Mouse (Mus musculus): Measurements from ENCODE around the gene Ergic1.

Ergic1 gene

GRCm38 (mm10) chr17:26625521-26626010 is 64.3 kb downstream of the Ergic1 start:
- DNase-seq (ENCODE audit: low spot score): no peak

GRCm38 (mm10) chr17:26628479-26628878 is 67.2 kb downstream of the Ergic1 start:
- no peak for DNase-seq (ENCODE audit: low spot score)

- DNase-seq (ENCODE audit: low spot score): no peak
These were observed 67.6 kb downstream of the Ergic1 start for GRCm38 (mm10) chr17:26628936-26629335.

- DNase-seq (ENCODE audit: low spot score): no peak
These were observed 70.6 kb downstream of the Ergic1 start for GRCm38 (mm10) chr17:26631811-26632327.

GRCm38 (mm10) chr17:26633186-26633585 is 71.9 kb downstream of the Ergic1 start:
- no peak for DNase-seq (ENCODE audit: low spot score)

- no peak for DNase-seq (ENCODE audit: low spot score)
These were observed 72.6 kb downstream of the Ergic1 start for GRCm38 (mm10) chr17:26633926-26634325.

GRCm38 (mm10) chr17:26634539-26634938 is 73.2 kb downstream of the Ergic1 start:
- no peak for DNase-seq (ENCODE audit: low spot score)

- DNase-seq (ENCODE audit: low spot score): no peak
These were observed 74.7 kb downstream of the Ergic1 start for GRCm38 (mm10) chr17:26635951-26636350.

- no peak for DNase-seq (ENCODE audit: low spot score)
These were observed 76.6 kb downstream of the Ergic1 start for GRCm38 (mm10) chr17:26637851-26638250.

GRCm38 (mm10) chr17:26638655-26639054 is 77.4 kb downstream of the Ergic1 start:
- DNase-seq (ENCODE audit: low spot score): no peak

- DNase-seq (ENCODE audit: low spot score): no peak
These were observed 78.5 kb downstream of the Ergic1 start for GRCm38 (mm10) chr17:26639791-26640190.

GRCm38 (mm10) chr17:26640286-26640740 is 79.0 kb downstream of the Ergic1 start:
- no peak for DNase-seq (ENCODE audit: low spot score)

- no peak for DNase-seq (ENCODE audit: low spot score)
These were observed 82.2 kb downstream of the Ergic1 start for GRCm38 (mm10) chr17:26643456-26643855.

- no peak for DNase-seq (ENCODE audit: low spot score)
These were observed 82.7 kb downstream of the Ergic1 start for GRCm38 (mm10) chr17:26643993-26644392.

- no peak for DNase-seq (ENCODE audit: low spot score)
These were observed 83.5 kb downstream of the Ergic1 start for GRCm38 (mm10) chr17:26644509-26645410.

GRCm38 (mm10) chr17:26645411-26645854 is 84.1 kb downstream of the Ergic1 start:
- DNase-seq (ENCODE audit: low spot score): no peak

- DNase-seq (ENCODE audit: low spot score): no peak
These were observed 86.0 kb downstream of the Ergic1 start for GRCm38 (mm10) chr17:26647283-26647682.

GRCm38 (mm10) chr17:26649565-26649964 is 88.3 kb downstream of the Ergic1 start:
- no peak for DNase-seq (ENCODE audit: low spot score)

GRCm38 (mm10) chr17:26650451-26651363 is 89.4 kb downstream of the Ergic1 start:
- DNase-seq (ENCODE audit: low spot score): no peak

GRCm38 (mm10) chr17:26658854-26659572 is 97.7 kb downstream of the Ergic1 start:
- DNase-seq (ENCODE audit: low spot score): no peak

GRCm38 (mm10) chr17:26659573-26659915 is 98.3 kb downstream of the Ergic1 start:
- DNase-seq (ENCODE audit: low spot score): no peak

All from layer of hippocampus, adult 9-10 months (tissue).